Mouse (Mus musculus): ENCODE results near the gene Tex48. TPM values are rescaled to one million over a fixed set of nuclear protein-coding genes. Genes with fewer than 3 reads are reported as not detected.

The Tex48 gene
- polyA plus RNA-seq, 1 experiment from 2014 or later, result not detected

DNA sequence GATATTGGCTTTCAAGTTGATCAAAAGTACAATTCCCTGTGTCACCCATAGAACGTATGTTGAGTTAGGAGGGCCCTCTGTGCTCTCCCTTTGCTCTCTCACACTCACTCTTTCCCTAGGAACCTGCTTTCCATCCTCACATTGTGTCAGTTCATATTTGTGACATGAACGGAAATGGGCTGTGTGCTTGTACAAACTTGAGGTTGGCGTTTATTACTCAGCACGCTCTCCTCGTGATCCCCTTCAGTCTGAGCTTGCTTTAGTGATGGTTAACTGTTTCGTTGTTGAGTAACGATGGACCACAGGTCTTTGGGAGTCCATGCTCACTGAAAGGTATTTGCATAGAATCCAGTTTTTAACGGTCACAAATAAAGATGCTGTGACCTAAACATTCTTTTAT is 4.9 kb upstream of the Tex48 start:
- Histone ChIP-seq H3K4me2 (no peak overlapping the region), H3K36me3 (no peaks in the 10 kb centered on the region), H3K4me1 (replicated peaks) (no peaks in the 10 kb centered on the region), H3K9me3 (no peaks in the 10 kb centered on the region), H3K27me3 (no peaks in the 10 kb centered on the region), H3K4me3 (no peak overlapping the region), H3K27ac (no peak overlapping the region), H3K9ac (no peak overlapping the region)
- WGBS, result 90% methylated on average over 8 of the region's 8 CpGs
- ATAC-seq (ENCODE audit: low FRiP score), result no peak

- Histone ChIP-seq H3K27me3 (no peaks in the 10 kb centered on the region), H3K4me2 (no peak overlapping the region), H3K9me3 (no peaks in the 10 kb centered on the region), H3K9ac (no peak overlapping the region), H3K27ac (no peak overlapping the region), H3K4me1 (replicated peaks) (no peaks in the 10 kb centered on the region), H3K36me3 (no peaks in the 10 kb centered on the region), H3K4me3 (no peak overlapping the region)
- no peak for ATAC-seq (ENCODE audit: low FRiP score)
- WGBS, result 79% methylated on average over 3 of the region's 3 CpGs
These were observed 3.4 kb upstream of the Tex48 start for GRCm38 (mm10) chr4:63625563-63626080.

GRCm38 (mm10) chr4:63621861-63622260 is 367 bp downstream of the Tex48 start:
- Histone ChIP-seq H3K4me3 (no peak overlapping the region), H3K9me3 (no peaks in the 10 kb centered on the region), H3K36me3 (no peaks in the 10 kb centered on the region), H3K27ac (no peak overlapping the region), H3K4me1 (replicated peaks) (no peaks in the 10 kb centered on the region), H3K27me3 (no peaks in the 10 kb centered on the region), H3K4me2 (no peak overlapping the region), H3K9ac (no peak overlapping the region)
- no peak for ATAC-seq (ENCODE audit: low FRiP score)
- WGBS, result 89% methylated on average over 2 of the region's 2 CpGs

DNA sequence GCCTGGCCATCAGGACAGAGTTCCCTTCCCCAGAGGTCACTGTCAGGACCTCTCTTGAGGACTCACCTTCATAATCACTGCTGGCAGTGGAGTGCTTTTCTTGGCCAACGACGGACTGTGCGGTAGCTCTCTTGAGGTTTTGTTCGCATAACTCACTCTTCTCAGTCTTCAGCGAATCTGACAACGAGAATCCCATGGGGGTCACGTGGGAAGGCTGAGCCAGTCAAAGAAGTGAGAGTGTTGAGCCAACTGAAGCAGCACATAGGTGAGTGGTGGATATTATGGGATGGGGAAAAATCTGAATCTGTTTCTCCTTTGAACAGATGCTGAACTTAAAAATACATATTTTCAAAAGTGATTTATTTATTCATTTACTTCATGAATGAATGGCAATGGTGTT is 13.8 kb downstream of the Tex48 start:
- Histone ChIP-seq H3K4me2 (no peak overlapping the region), H3K4me3 (no peak overlapping the region), H3K9me3 (no peaks in the 10 kb centered on the region), H3K36me3 (no peaks in the 10 kb centered on the region), H3K4me1 (replicated peaks) (no peaks in the 10 kb centered on the region), H3K27ac (no peak overlapping the region), H3K9ac (no peak overlapping the region), H3K27me3 (no peaks in the 10 kb centered on the region)
- no peak for ATAC-seq (ENCODE audit: low FRiP score)
- 72% methylated on average over 7 of the region's 7 CpGs for WGBS

- WGBS, result 75% methylated on average over 1 of the region's 1 CpGs
- H3K27me3 ChIP-seq, result no peaks in the 10 kb centered on the region
- no peak overlapping the region for H3K4me2 ChIP-seq
- no peak overlapping the region for H3K4me3 ChIP-seq
- no peak overlapping the region for H3K27ac ChIP-seq
- no peak for ATAC-seq (ENCODE audit: low FRiP score)
- H3K9me3 ChIP-seq, result no peaks in the 10 kb centered on the region
- no peaks in the 10 kb centered on the region for H3K4me1 ChIP-seq (replicated peaks)
- H3K36me3 ChIP-seq, result no peaks in the 10 kb centered on the region
- no peak overlapping the region for H3K9ac ChIP-seq
These were observed 16.3 kb downstream of the Tex48 start for GRCm38 (mm10) chr4:63605968-63606367.

- no peaks in the 10 kb centered on the region for H3K27me3 ChIP-seq
- no peak overlapping the region for H3K4me3 ChIP-seq
- no peak for ATAC-seq (ENCODE audit: low FRiP score)
- H3K4me2 ChIP-seq, result no peak overlapping the region
- 94% methylated on average over 3 of the region's 3 CpGs for WGBS
- no peak overlapping the region for H3K27ac ChIP-seq
- no peaks in the 10 kb centered on the region for H3K4me1 ChIP-seq (replicated peaks)
- H3K9me3 ChIP-seq, result no peaks in the 10 kb centered on the region
- no peak overlapping the region for H3K9ac ChIP-seq
- H3K36me3 ChIP-seq, result no peaks in the 10 kb centered on the region
These were observed 16.7 kb downstream of the Tex48 start for GRCm38 (mm10) chr4:63605545-63605944.

DNA sequence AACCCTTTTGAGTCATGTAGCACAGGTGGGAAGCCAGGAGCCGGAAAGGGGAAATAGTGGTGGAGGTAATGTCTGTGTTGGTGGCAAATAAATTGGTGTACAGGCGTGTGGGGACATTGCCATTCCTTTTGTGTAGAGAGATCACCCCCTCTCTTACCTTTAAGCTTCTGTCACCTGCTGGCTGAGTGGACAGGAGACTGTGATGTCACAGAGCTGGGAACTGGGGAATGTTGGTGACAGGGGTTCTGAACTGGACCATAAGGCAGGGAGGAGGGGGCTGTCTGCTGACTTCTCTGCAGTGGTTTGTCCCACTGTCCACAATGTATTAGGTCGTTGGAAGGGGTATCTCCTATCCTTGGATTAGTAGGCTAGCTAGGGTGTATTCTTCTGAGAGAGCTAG is 17.3 kb downstream of the Tex48 start, which contains the start of gene Gm11213:
Gm11213 (minus strand) TSS at position 317 of the 400 bp plus-strand sequence.
- H3K27ac ChIP-seq, result no peak within 1 kb of the TSS
- H3K27me3 ChIP-seq, result no peaks in the 10 kb centered on the region
- no peak within 1 kb of the TSS for H3K9ac ChIP-seq
- H3K36me3 ChIP-seq, result no peaks in the 10 kb centered on the region
- WGBS, result 76% methylated on average over 3 of the region's 3 CpGs
- H3K9me3 ChIP-seq, result no peaks in the 10 kb centered on the region
- no peaks in the 10 kb centered on the region for H3K4me1 ChIP-seq (replicated peaks)
- no peak for ATAC-seq (ENCODE audit: low FRiP score)
- H3K4me3 ChIP-seq, result no peak within 1 kb of the TSS
- no peak within 1 kb of the TSS for H3K4me2 ChIP-seq

- Histone ChIP-seq H3K4me1 (replicated peaks) (no peaks in the 10 kb centered on the region), H3K27ac (no peak overlapping the region), H3K4me3 (no peak overlapping the region), H3K9ac (no peak overlapping the region), H3K36me3 (no peaks in the 10 kb centered on the region), H3K4me2 (no peak overlapping the region), H3K9me3 (no peaks in the 10 kb centered on the region), H3K27me3 (no peaks in the 10 kb centered on the region)
- ATAC-seq (ENCODE audit: low FRiP score), result no peak
These were observed 21.0 kb downstream of the Tex48 start for GRCm38 (mm10) chr4:63601263-63601662.

GRCm38 (mm10) chr4:63600786-63601185 is 21.4 kb downstream of the Tex48 start:
- H3K27ac ChIP-seq, result no peak overlapping the region
- no peaks in the 10 kb centered on the region for H3K9me3 ChIP-seq
- H3K4me1 ChIP-seq (replicated peaks), result no peaks in the 10 kb centered on the region
- no peak for ATAC-seq (ENCODE audit: low FRiP score)
- H3K9ac ChIP-seq, result no peak overlapping the region
- H3K27me3 ChIP-seq, result no peaks in the 10 kb centered on the region
- no peak overlapping the region for H3K4me3 ChIP-seq
- H3K4me2 ChIP-seq, result no peak overlapping the region
- 82% methylated on average over 6 of the region's 6 CpGs for WGBS
- H3K36me3 ChIP-seq, result no peaks in the 10 kb centered on the region

DNA sequence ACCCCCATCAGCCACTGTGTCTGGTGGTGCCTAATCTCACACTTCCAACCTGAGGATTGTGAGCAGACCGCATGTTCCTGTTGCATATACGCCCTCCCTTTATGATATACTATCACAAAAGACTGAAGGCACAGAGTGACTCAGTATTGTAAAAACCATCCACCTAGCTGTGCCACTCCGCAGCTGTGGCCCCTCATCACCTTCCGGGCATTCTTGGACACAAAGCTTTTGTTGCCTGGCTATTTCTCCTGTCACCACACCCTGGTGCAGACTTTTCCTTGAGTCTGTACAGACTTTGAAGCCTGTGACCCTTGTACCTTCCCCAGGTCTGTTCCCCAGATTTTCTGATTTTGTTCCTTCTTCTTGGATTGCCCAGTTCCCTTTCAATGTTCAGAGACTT is 26.2 kb downstream of the Tex48 start:
- no peaks in the 10 kb centered on the region for H3K36me3 ChIP-seq
- H3K9ac ChIP-seq, result no peak overlapping the region
- no peaks in the 10 kb centered on the region for H3K27me3 ChIP-seq
- no peak overlapping the region for H3K27ac ChIP-seq
- no peaks in the 10 kb centered on the region for H3K4me1 ChIP-seq (replicated peaks)
- no peak overlapping the region for H3K4me2 ChIP-seq
- ATAC-seq (ENCODE audit: low FRiP score), result no peak
- no peaks in the 10 kb centered on the region for H3K9me3 ChIP-seq
- WGBS, result 96% methylated on average over 4 of the region's 4 CpGs
- no peak overlapping the region for H3K4me3 ChIP-seq

DNA sequence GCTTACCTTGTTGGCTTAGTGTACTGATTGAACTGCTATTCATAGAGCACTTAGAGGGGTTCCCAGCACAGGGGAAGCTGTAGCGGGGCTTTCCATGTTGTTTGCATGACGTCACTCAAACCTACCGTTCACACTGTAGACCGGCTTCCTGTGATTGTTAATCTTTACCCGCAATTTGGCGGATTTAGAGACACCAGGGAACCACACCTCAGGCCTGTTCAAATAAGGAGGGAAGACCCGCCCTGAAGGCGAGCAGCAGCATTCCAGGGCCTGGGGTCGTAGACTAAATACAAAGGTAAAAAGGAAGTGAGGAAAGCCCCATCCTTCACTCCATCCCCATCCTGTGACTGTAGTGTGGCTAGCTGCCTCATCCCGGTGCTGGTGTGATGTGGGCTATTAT is 27.0 kb downstream of the Tex48 start:
- H3K27ac ChIP-seq, result no peak overlapping the region
- no peak overlapping the region for H3K9ac ChIP-seq
- no peak overlapping the region for H3K4me3 ChIP-seq
- WGBS, result 82% methylated on average over 10 of the region's 10 CpGs
- no peak for ATAC-seq (ENCODE audit: low FRiP score)
- H3K9me3 ChIP-seq, result no peaks in the 10 kb centered on the region
- no peaks in the 10 kb centered on the region for H3K27me3 ChIP-seq
- no peak overlapping the region for H3K4me2 ChIP-seq
- H3K36me3 ChIP-seq, result no peaks in the 10 kb centered on the region
- H3K4me1 ChIP-seq (replicated peaks), result no peaks in the 10 kb centered on the region

- WGBS, result 85% methylated on average over 5 of the region's 5 CpGs
- no peak for ATAC-seq (ENCODE audit: low FRiP score)
- no peaks in the 10 kb centered on the region for H3K4me1 ChIP-seq (replicated peaks)
- no peaks in the 10 kb centered on the region for H3K36me3 ChIP-seq
- H3K9me3 ChIP-seq, result no peaks in the 10 kb centered on the region
- H3K27me3 ChIP-seq, result no peaks in the 10 kb centered on the region
- H3K27ac ChIP-seq, result no peak overlapping the region
- H3K4me3 ChIP-seq, result no peak overlapping the region
- no peak overlapping the region for H3K4me2 ChIP-seq
- H3K9ac ChIP-seq, result no peak overlapping the region
These were observed 27.6 kb downstream of the Tex48 start for GRCm38 (mm10) chr4:63594459-63595110.

DNA sequence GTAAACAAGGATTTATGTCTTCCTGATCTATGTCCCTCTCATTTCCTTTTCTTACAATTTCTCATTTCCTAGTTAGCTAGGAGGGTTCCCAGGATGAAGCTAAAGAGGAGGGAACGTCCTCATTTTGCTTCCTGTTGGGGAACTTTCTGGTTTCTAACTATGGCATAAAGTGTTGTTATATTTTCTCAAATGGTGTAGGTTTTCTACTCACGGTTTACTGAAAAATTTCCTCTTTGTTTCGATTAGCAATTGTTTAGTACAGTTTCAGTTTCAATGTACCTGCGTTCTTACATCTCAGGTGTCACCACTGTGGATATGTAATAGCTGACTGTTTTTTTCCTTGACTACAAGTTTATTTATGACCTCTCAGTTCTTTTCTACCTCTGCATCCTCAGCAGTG is 31.7 kb downstream of the Tex48 start:
- no peaks in the 10 kb centered on the region for H3K36me3 ChIP-seq
- H3K4me2 ChIP-seq, result no peak overlapping the region
- no peak overlapping the region for H3K4me3 ChIP-seq
- H3K4me1 ChIP-seq (replicated peaks), result no peaks in the 10 kb centered on the region
- ATAC-seq (ENCODE audit: low FRiP score), result no peak
- no peaks in the 10 kb centered on the region for H3K9me3 ChIP-seq
- H3K27me3 ChIP-seq, result no peaks in the 10 kb centered on the region
- H3K27ac ChIP-seq, result no peak overlapping the region
- H3K9ac ChIP-seq, result no peak overlapping the region
- WGBS, result 88% methylated on average over 4 of the region's 4 CpGs
